Mouse (Mus musculus): ENCODE results near the gene Cd80. TPM values are rescaled to one million over a fixed set of nuclear protein-coding genes. Genes with fewer than 3 reads are reported as not detected.

Gene Cd80
- 0.61 and 0.79 TPM in 2 replicates for polyA plus RNA-seq (2012; rRNA removed)

DNA sequence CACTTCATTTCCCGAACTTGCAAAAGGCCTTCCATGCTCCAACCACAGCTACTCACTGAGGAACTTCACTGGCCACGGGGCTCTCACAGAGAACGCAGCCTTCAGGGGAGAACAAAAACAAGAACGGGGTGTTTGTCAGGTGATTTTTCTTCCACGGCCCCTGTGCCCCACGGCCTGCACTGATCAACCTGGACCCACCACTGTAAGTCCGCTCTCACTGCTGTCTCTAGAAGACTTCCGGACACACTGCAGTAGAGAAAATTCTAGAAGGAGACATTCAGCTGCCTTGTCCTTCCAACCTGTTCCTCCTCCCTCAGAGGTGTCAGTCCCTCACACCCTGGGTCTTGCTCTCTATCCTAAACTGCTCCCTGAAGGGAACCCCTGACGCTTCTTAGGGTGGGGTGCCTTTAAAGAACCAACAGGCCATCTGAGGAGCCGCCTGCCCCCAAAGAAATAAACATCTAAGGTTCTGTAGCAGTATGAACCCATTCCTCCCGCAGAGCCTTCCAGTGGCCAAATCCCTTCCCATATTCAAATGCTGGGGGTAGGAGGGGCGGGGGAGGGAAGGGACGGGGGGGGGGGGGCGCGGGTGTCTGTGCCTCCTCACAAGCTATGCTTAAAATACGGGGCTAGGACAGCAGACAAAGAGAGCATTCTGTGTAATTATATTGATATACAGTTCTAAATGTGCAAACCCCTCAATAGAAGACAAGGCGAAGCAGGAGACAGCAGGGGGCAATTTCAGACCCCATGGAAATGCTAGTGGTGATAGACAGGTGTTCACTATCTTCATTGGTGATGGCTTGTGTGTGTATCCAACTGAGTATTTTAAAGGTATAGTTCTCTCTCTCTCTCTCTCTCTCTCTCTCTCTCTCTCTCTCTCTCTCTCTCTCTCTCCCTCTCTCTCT lies at the start of gene Cd80:
Cd80 (plus strand) TSS at position 51 of the 908 bp plus-strand sequence.
- no peak within 1 kb of the TSS for H3K4me3 ChIP-seq (ENCODE audit: insufficient read depth, low read length)
- no peak for TF ChIP-seq POLR2A (IDR thresholded peaks at IDR 0.05; ENCODE audit: extremely low read depth, insufficient read depth, low read length)
- TF ChIP-seq CTCF (IDR thresholded peaks at IDR 0.05; ENCODE audit: extremely low read depth, insufficient read depth, low read length), result no peak
- H3K4me1 ChIP-seq (ENCODE audit: control insufficient read depth, insufficient read depth, low read length), result peaks cover 2% of the 10 kb centered on the region; the same call in 1 of the 2 replicates
- H3K27ac ChIP-seq (ENCODE audit: insufficient read depth, low read length), result no peak within 1 kb of the TSS

GRCm38 (mm10) chr16:38406293-38406692 lies 49.1 kb upstream of the Cd80 start:
- H3K27ac ChIP-seq (ENCODE audit: insufficient read depth, low read length), result no peak overlapping the region
- no peaks in the 10 kb centered on the region for H3K4me1 ChIP-seq (ENCODE audit: control insufficient read depth, insufficient read depth, low read length)
- H3K4me3 ChIP-seq (ENCODE audit: insufficient read depth, low read length), result no peak overlapping the region
- TF ChIP-seq POLR2A (IDR thresholded peaks at IDR 0.05; ENCODE audit: extremely low read depth, insufficient read depth, low read length), result no peak
- no peak for TF ChIP-seq CTCF (IDR thresholded peaks at IDR 0.05; ENCODE audit: extremely low read depth, insufficient read depth, low read length)

GRCm38 (mm10) chr16:38406708-38407107 lies 48.7 kb upstream of the Cd80 start:
- H3K4me1 ChIP-seq (ENCODE audit: control insufficient read depth, insufficient read depth, low read length), result no peaks in the 10 kb centered on the region
- TF ChIP-seq CTCF (IDR thresholded peaks at IDR 0.05; ENCODE audit: extremely low read depth, insufficient read depth, low read length) (no peak), POLR2A (IDR thresholded peaks at IDR 0.05; ENCODE audit: extremely low read depth, insufficient read depth, low read length) (no peak)
- H3K27ac ChIP-seq (ENCODE audit: insufficient read depth, low read length), result no peak overlapping the region
- no peak overlapping the region for H3K4me3 ChIP-seq (ENCODE audit: insufficient read depth, low read length)

DNA sequence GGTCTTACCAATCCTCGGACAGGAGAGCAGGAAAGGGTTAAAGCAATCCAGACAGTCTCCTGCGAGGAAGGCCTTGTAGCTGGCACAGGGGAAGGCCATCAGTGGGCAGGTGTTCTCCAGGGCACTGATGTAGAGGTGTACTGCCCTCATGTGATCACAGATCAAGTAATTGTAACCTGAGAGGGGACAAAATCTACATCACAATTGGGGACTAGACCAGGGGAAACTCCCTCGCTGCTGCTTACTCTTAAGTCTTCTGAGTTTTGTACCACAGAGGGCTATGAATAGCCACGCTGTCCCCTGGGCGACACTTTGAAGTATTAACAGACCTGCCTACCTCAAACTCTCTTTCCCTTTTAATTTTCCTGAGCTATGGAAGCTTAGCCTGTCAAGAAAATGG lies 47.8 kb upstream of the Cd80 start:
- Histone ChIP-seq H3K27ac (ENCODE audit: insufficient read depth, low read length) (no peak overlapping the region), H3K4me1 (ENCODE audit: control insufficient read depth, insufficient read depth, low read length) (no peaks in the 10 kb centered on the region), H3K4me3 (ENCODE audit: insufficient read depth, low read length) (no peak overlapping the region)
- TF ChIP-seq POLR2A (IDR thresholded peaks at IDR 0.05; ENCODE audit: extremely low read depth, insufficient read depth, low read length), result no peak
- no peak for TF ChIP-seq CTCF (IDR thresholded peaks at IDR 0.05; ENCODE audit: extremely low read depth, insufficient read depth, low read length)

- no peak for TF ChIP-seq CTCF (IDR thresholded peaks at IDR 0.05; ENCODE audit: extremely low read depth, insufficient read depth, low read length)
- TF ChIP-seq POLR2A (IDR thresholded peaks at IDR 0.05; ENCODE audit: extremely low read depth, insufficient read depth, low read length), result no peak
- H3K27ac ChIP-seq (ENCODE audit: insufficient read depth, low read length), result no peak overlapping the region
- H3K4me3 ChIP-seq (ENCODE audit: insufficient read depth, low read length), result no peak overlapping the region
- no peaks in the 10 kb centered on the region for H3K4me1 ChIP-seq (ENCODE audit: control insufficient read depth, insufficient read depth, low read length)
Measured at GRCm38 (mm10) chr16:38408416-38408815, 46.9 kb upstream of the Cd80 start.

- TF ChIP-seq CTCF (IDR thresholded peaks at IDR 0.05; ENCODE audit: extremely low read depth, insufficient read depth, low read length) (no peak), POLR2A (IDR thresholded peaks at IDR 0.05; ENCODE audit: extremely low read depth, insufficient read depth, low read length) (no peak)
- no peaks in the 10 kb centered on the region for H3K4me1 ChIP-seq (ENCODE audit: control insufficient read depth, insufficient read depth, low read length)
- no peak overlapping the region for H3K27ac ChIP-seq (ENCODE audit: insufficient read depth, low read length)
- H3K4me3 ChIP-seq (ENCODE audit: insufficient read depth, low read length), result no peak overlapping the region
Measured at GRCm38 (mm10) chr16:38414953-38415352, 40.4 kb upstream of the Cd80 start.

DNA sequence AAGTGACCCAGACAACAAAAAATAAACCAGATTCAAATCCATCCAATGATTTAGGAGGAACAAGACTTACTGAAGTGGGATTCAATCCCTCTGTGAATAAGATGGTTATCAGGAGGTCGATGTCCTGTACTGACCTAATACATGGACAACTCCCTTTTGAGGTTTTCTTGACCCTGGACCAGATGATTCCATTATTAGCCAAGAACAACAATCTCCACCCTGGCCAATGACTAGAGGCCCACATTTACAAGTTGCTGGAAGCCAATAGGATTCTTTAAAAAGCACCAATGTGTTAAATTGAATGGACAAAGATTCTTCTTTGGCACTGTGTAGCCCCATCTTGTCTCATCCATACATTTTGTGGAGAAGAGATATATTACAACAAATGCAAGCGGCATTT lies 30.0 kb upstream of the Cd80 start:
- Histone ChIP-seq H3K4me3 (ENCODE audit: insufficient read depth, low read length) (no peak overlapping the region), H3K27ac (ENCODE audit: insufficient read depth, low read length) (no peak overlapping the region), H3K4me1 (ENCODE audit: control insufficient read depth, insufficient read depth, low read length) (no peaks in the 10 kb centered on the region)
- TF ChIP-seq POLR2A (IDR thresholded peaks at IDR 0.05; ENCODE audit: extremely low read depth, insufficient read depth, low read length) (no peak), CTCF (IDR thresholded peaks at IDR 0.05; ENCODE audit: extremely low read depth, insufficient read depth, low read length) (no peak)

GRCm38 (mm10) chr16:38425799-38426198 lies 29.6 kb upstream of the Cd80 start:
- no peak overlapping the region for H3K27ac ChIP-seq (ENCODE audit: insufficient read depth, low read length)
- TF ChIP-seq POLR2A (IDR thresholded peaks at IDR 0.05; ENCODE audit: extremely low read depth, insufficient read depth, low read length) (no peak), CTCF (IDR thresholded peaks at IDR 0.05; ENCODE audit: extremely low read depth, insufficient read depth, low read length) (no peak)
- no peaks in the 10 kb centered on the region for H3K4me1 ChIP-seq (ENCODE audit: control insufficient read depth, insufficient read depth, low read length)
- H3K4me3 ChIP-seq (ENCODE audit: insufficient read depth, low read length), result no peak overlapping the region

DNA sequence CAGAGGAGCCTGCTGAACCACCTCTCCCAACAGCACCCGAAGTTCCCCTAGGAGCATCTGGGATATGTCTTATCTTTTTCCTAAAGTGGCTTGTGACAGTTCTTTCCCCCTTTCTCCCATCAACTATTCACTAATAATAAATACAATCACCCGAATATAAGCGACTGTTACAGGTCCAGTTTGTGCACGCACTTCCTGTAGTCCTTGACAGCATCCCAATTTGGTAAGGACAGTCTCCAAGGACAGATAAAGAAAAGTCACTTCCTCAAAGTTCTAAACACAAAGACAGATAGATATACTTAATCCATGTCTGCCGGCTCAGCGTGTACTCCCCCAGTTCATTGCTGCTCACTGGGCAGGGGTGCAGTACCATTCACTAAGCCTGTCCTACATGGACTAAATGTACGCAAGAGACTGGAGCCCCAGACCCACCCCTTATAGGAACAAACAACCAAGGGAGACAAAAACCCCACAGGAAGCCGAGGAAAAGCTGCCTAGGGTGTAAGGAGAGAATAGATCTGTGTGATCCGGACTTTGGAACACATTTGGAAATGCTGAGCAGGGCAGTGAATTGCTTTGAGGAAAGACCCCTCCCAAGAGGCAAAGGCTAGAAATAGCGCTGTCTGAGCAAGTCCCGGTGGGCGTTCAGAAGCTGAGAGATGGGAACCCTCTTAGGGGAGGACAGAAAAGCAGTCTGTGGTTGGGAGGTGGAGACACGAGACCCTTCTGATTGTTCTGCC lies 23.7 kb upstream of the Cd80 start:
- no peak for TF ChIP-seq CTCF (IDR thresholded peaks at IDR 0.05; ENCODE audit: extremely low read depth, insufficient read depth, low read length)
- TF ChIP-seq POLR2A (IDR thresholded peaks at IDR 0.05; ENCODE audit: extremely low read depth, insufficient read depth, low read length), result no peak

More for the DNA sequence above, 23.7 kb upstream of the Cd80 start:
- Histone ChIP-seq H3K27ac (ENCODE audit: insufficient read depth, low read length) (no peak overlapping the region), H3K4me3 (ENCODE audit: insufficient read depth, low read length) (no peak overlapping the region), H3K4me1 (ENCODE audit: control insufficient read depth, insufficient read depth, low read length) (no peaks in the 10 kb centered on the region)

All from cortical plate, adult 2 months (tissue).